Mouse (Mus musculus) cortical plate, adult 2 months (tissue): ENCODE results near the gene Ssty1.
"Not testable (repeated sequence)": the region's sequence is repeated elsewhere in the genome, so short reads cannot be mapped to it uniquely, and the experiment has no call there.

ENCODE experiments used
- CTCF ChIP-seq: fragments of 200-500 bp; IDR thresholded peaks from 2 replicates; pipeline ENCODE4 v1.5.1; 2011; ENCODE audit warnings: mild to moderate bottlenecking, control low read depth, low read length; ENCODE audit not compliant: insufficient read depth; ENCODE audit errors: extremely low read depth
- POLR2A ChIP-seq: fragments of 200-500 bp; IDR thresholded peaks from 2 replicates; pipeline ENCODE4 v1.6.1; 2011; ENCODE audit warnings: mild to moderate bottlenecking, low read length, control low read depth; ENCODE audit not compliant: insufficient read depth; ENCODE audit errors: extremely low read depth

- TF ChIP-seq POLR2A, CTCF: not testable (repeated sequence)
These were observed at the start of gene Ssty1 for GRCm38 (mm10) chrY:18088816-18089215.
